Comparison of ENCODE assay signal across 8 mouse cellular contexts in the genomic region with DNA sequence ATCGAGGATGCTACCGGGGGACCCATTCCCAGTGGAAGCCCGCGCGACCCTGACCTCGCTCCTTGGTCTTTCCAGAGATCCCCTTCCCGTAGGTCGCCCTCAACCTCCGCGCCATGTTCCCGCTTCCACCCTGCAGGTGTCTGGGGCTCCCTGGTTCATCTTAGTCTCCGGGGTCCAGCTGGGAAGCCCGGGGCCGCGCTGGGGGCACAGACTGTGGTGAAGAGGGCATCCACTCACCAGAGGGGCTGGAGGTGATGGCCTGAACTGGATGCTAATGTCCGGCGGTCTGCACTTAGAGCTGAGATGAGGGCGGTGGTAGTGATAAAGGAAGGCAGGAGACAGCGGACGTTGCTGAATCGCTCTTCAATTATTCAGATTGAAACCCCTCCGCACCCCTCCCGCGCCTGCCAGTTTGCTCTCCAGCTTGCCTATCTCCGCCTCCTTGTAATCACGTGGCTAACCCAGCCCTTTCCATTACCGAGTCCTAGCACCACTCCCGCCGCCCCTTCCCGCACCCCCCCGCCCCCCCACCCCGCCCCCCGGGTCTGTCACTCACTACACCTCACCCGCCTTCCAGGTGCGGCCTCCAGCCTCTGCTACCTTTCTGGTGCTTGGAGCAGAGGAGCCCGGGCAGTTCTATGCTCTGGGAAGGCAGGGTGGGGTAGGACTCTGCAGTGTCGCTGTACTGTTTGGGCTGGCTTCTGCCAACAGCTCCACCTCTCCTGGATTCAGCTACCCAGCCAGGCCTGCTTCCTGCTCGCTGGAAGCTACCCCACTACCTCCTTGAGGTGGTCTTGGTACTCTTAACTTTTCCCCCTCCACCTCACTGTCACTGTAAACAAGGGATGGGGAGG. TPM values are rescaled to one million over a fixed set of nuclear protein-coding genes. Genes with fewer than 3 reads are reported as not detected.
DNase-seq lines count a peak whose midpoint lies in the region; ATAC-seq lines count a peak whose summit lies in the region.

Gene Slc7a14, minus strand, starts transcription at position 445 of the 854 bp plus-strand sequence.

- DNase-seq in liver, embryonic 11.5 days (ENCODE audit: low spot score), result no peak
- no peak for DNase-seq in liver
- DNase-seq in embryo, embryonic 11 days, result peak; percentile 47
- peak; percentile 28 for DNase-seq in mesoderm, embryonic 11.5 days (ENCODE audit: low read depth, low spot score)
- DNase-seq in urinary bladder, adult 2 months (ENCODE audit: low spot score), result no peak
- no peak for DNase-seq in kidney, adult 18-20 months

- peak within 1 kb of the TSS; percentile 26; the same call in 1 of the 2 replicates for H3K4me2 ChIP-seq in liver, embryonic 11.5 days
- H3K4me2 ChIP-seq in hindbrain, embryonic 15.5 days, result peak within 1 kb of the TSS; percentile 86
- H3K4me2 ChIP-seq in stomach, embryonic 16.5 days (ENCODE audit: low read depth, low read length), result no peak within 1 kb of the TSS

- no peak within 1 kb of the TSS for H3K27ac ChIP-seq in liver, embryonic 11.5 days (ENCODE audit: low read depth, low read length)
- H3K27ac ChIP-seq in hindbrain, embryonic 15.5 days (replicated peaks), result peak within 1 kb of the TSS; percentile 87
- H3K27ac ChIP-seq in stomach, embryonic 16.5 days (ENCODE audit: low read length), result no peak within 1 kb of the TSS

- ATAC-seq in liver, embryonic 11.5 days (replicated peaks; ENCODE audit: low FRiP score), result no peak
- peak; percentile 94 for ATAC-seq in hindbrain, embryonic 15.5 days (ENCODE audit: low FRiP score, low read depth)
- ATAC-seq in stomach, embryonic 16.5 days (ENCODE audit: insufficient read depth, low FRiP score), result no peak; the same call in 1 of the 2 replicates

- H3K9ac ChIP-seq in liver, embryonic 11.5 days (ENCODE audit: low read depth, low read length), result no peak within 1 kb of the TSS
- peak within 1 kb of the TSS; percentile 87 for H3K9ac ChIP-seq in hindbrain, embryonic 15.5 days
- H3K9ac ChIP-seq in stomach, embryonic 16.5 days (ENCODE audit: low read length), result no peak within 1 kb of the TSS

- H3K36me3 ChIP-seq in liver, embryonic 11.5 days (ENCODE audit: control insufficient read depth, insufficient read depth, low read length), result no peaks in the 10 kb centered on the region
- no peaks in the 10 kb centered on the region for H3K36me3 ChIP-seq in hindbrain, embryonic 15.5 days
- H3K36me3 ChIP-seq in stomach, embryonic 16.5 days (ENCODE audit: control insufficient read depth, insufficient read depth, low read length), result no peaks in the 10 kb centered on the region

- WGBS in liver, embryonic 11.5 days, result 3% methylated on average over 27 of the region's 38 CpGs
- under 1% methylated on average over 33 of the region's 38 CpGs for WGBS in hindbrain, embryonic 15.5 days
- 1% methylated on average over 33 of the region's 38 CpGs for WGBS in stomach, embryonic 16.5 days

- H3K27me3 ChIP-seq in liver, embryonic 11.5 days (replicated peaks; ENCODE audit: control insufficient read depth, insufficient read depth, low read length), result peaks cover 26% of the 10 kb centered on the region
- no peaks in the 10 kb centered on the region for H3K27me3 ChIP-seq in hindbrain, embryonic 15.5 days
- H3K27me3 ChIP-seq in stomach, embryonic 16.5 days (ENCODE audit: control insufficient read depth, insufficient read depth, low read length), result peaks cover 21% of the 10 kb centered on the region

- H3K4me1 ChIP-seq in liver, embryonic 11.5 days (replicated peaks; ENCODE audit: control insufficient read depth, insufficient read depth, low read length), result no peaks in the 10 kb centered on the region
- H3K4me1 ChIP-seq in hindbrain, embryonic 15.5 days (replicated peaks), result peaks cover 11% of the 10 kb centered on the region
- H3K4me1 ChIP-seq in stomach, embryonic 16.5 days (ENCODE audit: control insufficient read depth, insufficient read depth, low read length), result no peaks in the 10 kb centered on the region

- no peak within 1 kb of the TSS for H3K4me3 ChIP-seq in liver, embryonic 11.5 days (ENCODE audit: low read depth, low read length)
- peak within 1 kb of the TSS; percentile 88 for H3K4me3 ChIP-seq in hindbrain, embryonic 15.5 days
- H3K4me3 ChIP-seq in stomach, embryonic 16.5 days (replicated peaks; ENCODE audit: low read length), result peak within 1 kb of the TSS; percentile 10

- H3K9me3 ChIP-seq in liver, embryonic 11.5 days (ENCODE audit: control insufficient read depth, low read length), result no peaks in the 10 kb centered on the region
- H3K9me3 ChIP-seq in hindbrain, embryonic 15.5 days, result no peaks in the 10 kb centered on the region
- H3K9me3 ChIP-seq in stomach, embryonic 16.5 days (replicated peaks; ENCODE audit: control insufficient read depth, low read length), result no peaks in the 10 kb centered on the region

RNA-seq across cellular contexts. Expression of gene Slc7a14, which starts in this region (rescaled TPM):
- 0.08 and 0.13 TPM in 2 replicates for polyA plus RNA-seq in liver, embryonic 11.5 days (2014; fragmentation: Nextera tagmentation; extraction: Ambion mirVana)
- polyA plus RNA-seq in hindbrain, embryonic 15.5 days (2015; fragmentation: Nextera tagmentation; extraction: Ambion mirVana), result 6.8 and 7.2 TPM in 2 replicates
- 0.90 and 0.97 TPM in 2 replicates for polyA plus RNA-seq in stomach, embryonic 16.5 days (2015; fragmentation: Nextera tagmentation; extraction: Ambion mirVana)
- 0.04 and 0.10 TPM in 2 replicates for polyA plus RNA-seq in urinary bladder, adult 2 months (2012; rRNA removed)

Comparison
In these comparisons a context has a peak if more than half of its experiments do, and no peak if none do; other contexts are left out.
1. DNase-seq: peak in embryo, embryonic 11 days (single experiment) and mesoderm, embryonic 11.5 days (single experiment); none in liver, embryonic 11.5 days (single experiment), liver (single experiment), urinary bladder, adult 2 months (single experiment) and kidney, adult 18-20 months (single experiment).